Mouse (Mus musculus) forebrain, embryonic 15.5 days (tissue): ENCODE data around the gene Camk1g. TPM values are rescaled to one million over a fixed set of nuclear protein-coding genes. Genes with fewer than 3 reads are reported as not detected.

Source experiments
- ATAC-seq: fragments of 200-750 bp; cut with Nextera tagmentation; replicated peaks from 2 replicates; pipeline ENCODE4 v1.8.0; 2017; ENCODE audit warnings: mild to moderate bottlenecking, moderate TSS enrichment, moderate library complexity
- H3K27ac ChIP-seq: fragments of 300-500 bp; sonication (generic); replicated peaks from 2 replicates; pipeline ENCODE4 v1.5.1; 2015; ENCODE audit warnings: mild to moderate bottlenecking, inconsistent platforms
- H3K27me3 ChIP-seq: fragments of 300-500 bp; sonication (generic); 2 replicates; pipeline ENCODE4 v1.6.1; 2015; ENCODE audit warnings: inconsistent platforms
- H3K36me3 ChIP-seq: fragments of 300-500 bp; sonication (generic); 2 replicates; pipeline ENCODE4 v1.6.1; 2015; ENCODE audit warnings: mild to moderate bottlenecking, inconsistent platforms
- H3K4me1 ChIP-seq: fragments of 300-500 bp; sonication (generic); 2 replicates; pipeline ENCODE4 v1.6.1; 2015; ENCODE audit warnings: inconsistent platforms
- H3K4me2 ChIP-seq: fragments of 300-500 bp; sonication (generic); replicated peaks from 2 replicates; pipeline ENCODE4 v1.6.1; 2015; ENCODE audit warnings: mild to moderate bottlenecking, inconsistent platforms
- H3K4me3 ChIP-seq: fragments of 300-500 bp; sonication (generic); 2 replicates; pipeline ENCODE4 v1.5.1; 2015; ENCODE audit warnings: mild to moderate bottlenecking, inconsistent platforms
- H3K9ac ChIP-seq: fragments of 300-500 bp; sonication (generic); replicated peaks from 2 replicates; pipeline ENCODE4 v1.6.1; 2015; ENCODE audit warnings: mild to moderate bottlenecking, inconsistent platforms
- H3K9me3 ChIP-seq: fragments of 300-500 bp; sonication (generic); 2 replicates; pipeline ENCODE4 v1.6.1; 2016; ENCODE audit warnings: inconsistent platforms
- WGBS: fragments of 180-500 bp; shearing (Covaris S2); methylation state at CpG from one replicate; pipeline ENCODE4 v1.1.7; 2015; ENCODE audit warnings: mixed read lengths; 5-methylcytosine and 5-hydroxymethylcytosine counted together
- polyA plus RNA-seq: library from polyadenylated mRNA; unstranded; fragments of >200 nt; fragmentation: Nextera tagmentation; extraction: Ambion mirVana; gene quantifications from 2 replicates; pipeline ENCODE4 v1.2.1, GENCODE M21; 2015

Gene Camk1g
- 43.6 and 44.8 TPM in 2 replicates for polyA plus RNA-seq

- H3K9ac ChIP-seq, result peak within 1 kb of the TSS; percentile 61
- no peaks in the 10 kb centered on the region for H3K27me3 ChIP-seq
- H3K4me1 ChIP-seq, result peaks cover 33% of the 10 kb centered on the region
- H3K4me3 ChIP-seq, result peak within 1 kb of the TSS; percentile 51
- H3K36me3 ChIP-seq, result no peaks in the 10 kb centered on the region
- H3K9me3 ChIP-seq, result no peaks in the 10 kb centered on the region
- peak within 1 kb of the TSS; percentile 49 for H3K4me2 ChIP-seq
- ATAC-seq, result peak; percentile 87
- 3% methylated on average over 2 of the region's 2 CpGs for WGBS
- H3K27ac ChIP-seq, result peak within 1 kb of the TSS; percentile 69
Observed at GRCm38 (mm10) chr1:193370096-193370495, at the start of gene Camk1g. TSS of gene Camk1g (minus strand) at chr1:193370298.

- no peak for ATAC-seq
- Histone ChIP-seq H3K36me3 (no peaks in the 10 kb centered on the region), H3K4me3 (no peak overlapping the region), H3K9me3 (no peaks in the 10 kb centered on the region), H3K4me2 (no peak overlapping the region), H3K27me3 (peaks cover 4% of the 10 kb centered on the region; the same call in 1 of the 2 replicates), H3K27ac (no peak overlapping the region), H3K9ac (no peak overlapping the region), H3K4me1 (peaks cover 19% of the 10 kb centered on the region)
- whole genome bisulfite sequencing, result 4% methylated on average over 2 of the region's 2 CpGs
Observed at GRCm38 (mm10) chr1:193419168-193419567, 49.1 kb upstream of the Camk1g start.

- no peak overlapping the region for H3K9ac ChIP-seq
- H3K4me2 ChIP-seq, result no peak overlapping the region
- H3K36me3 ChIP-seq, result no peaks in the 10 kb centered on the region
- H3K27ac ChIP-seq, result no peak overlapping the region
- H3K27me3 ChIP-seq, result peaks cover 4% of the 10 kb centered on the region; the same call in 1 of the 2 replicates
- 80% methylated on average over 5 of the region's 5 CpGs for WGBS
- H3K4me3 ChIP-seq, result no peak overlapping the region
- ATAC-seq, result no peak
- H3K4me1 ChIP-seq, result peaks cover 14% of the 10 kb centered on the region
- no peaks in the 10 kb centered on the region for H3K9me3 ChIP-seq
Observed at GRCm38 (mm10) chr1:193418656-193419055, 48.6 kb upstream of the Camk1g start.

- Histone ChIP-seq H3K36me3 (no peaks in the 10 kb centered on the region), H3K4me2 (no peak overlapping the region), H3K27me3 (no peaks in the 10 kb centered on the region), H3K9ac (no peak overlapping the region), H3K4me3 (no peak overlapping the region), H3K27ac (no peak overlapping the region), H3K4me1 (peaks cover 5% of the 10 kb centered on the region; the same call in 1 of the 2 replicates), H3K9me3 (no peaks in the 10 kb centered on the region)
- WGBS, result 94% methylated on average over 4 of the region's 4 CpGs
- no peak for ATAC-seq
Observed at GRCm38 (mm10) chr1:193414067-193414466, 44.0 kb upstream of the Camk1g start.

GRCm38 (mm10) chr1:193413368-193414000 lies 43.4 kb upstream of the Camk1g start:
- no peak overlapping the region for H3K4me3 ChIP-seq
- no peaks in the 10 kb centered on the region for H3K27me3 ChIP-seq
- H3K4me2 ChIP-seq, result no peak overlapping the region
- no peaks in the 10 kb centered on the region for H3K36me3 ChIP-seq
- no peak for ATAC-seq
- H3K27ac ChIP-seq, result no peak overlapping the region
- H3K9me3 ChIP-seq, result no peaks in the 10 kb centered on the region
- WGBS, result 92% methylated on average over 5 of the region's 5 CpGs
- H3K9ac ChIP-seq, result no peak overlapping the region
- H3K4me1 ChIP-seq, result peaks cover 4% of the 10 kb centered on the region; the same call in 1 of the 2 replicates

- no peaks in the 10 kb centered on the region for H3K9me3 ChIP-seq
- H3K27me3 ChIP-seq, result no peaks in the 10 kb centered on the region
- H3K4me1 ChIP-seq, result peaks cover 8% of the 10 kb centered on the region; the same call in 1 of the 2 replicates
- no peaks in the 10 kb centered on the region for H3K36me3 ChIP-seq
- H3K4me2 ChIP-seq, result no peak overlapping the region
- no peak for ATAC-seq
- 44% methylated on average over 6 of the region's 6 CpGs for WGBS
- no peak overlapping the region for H3K9ac ChIP-seq
- H3K27ac ChIP-seq, result no peak overlapping the region
- no peak overlapping the region for H3K4me3 ChIP-seq
Observed at GRCm38 (mm10) chr1:193407487-193407886, 37.4 kb upstream of the Camk1g start.

GRCm38 (mm10) chr1:193406059-193406642 lies 36.1 kb upstream of the Camk1g start:
- Histone ChIP-seq H3K4me3 (no peak overlapping the region), H3K9ac (no peak overlapping the region), H3K27ac (no peak overlapping the region), H3K4me1 (peaks cover 8% of the 10 kb centered on the region; the same call in 1 of the 2 replicates), H3K36me3 (no peaks in the 10 kb centered on the region), H3K27me3 (no peaks in the 10 kb centered on the region), H3K4me2 (no peak overlapping the region), H3K9me3 (no peaks in the 10 kb centered on the region)
- ATAC-seq, result peak; percentile 83
- 32% methylated on average over 6 of the region's 6 CpGs for WGBS

- H3K4me2 ChIP-seq, result no peak overlapping the region
- H3K36me3 ChIP-seq, result no peaks in the 10 kb centered on the region
- 0 out of 2 replicates have a peak, but pooled peaks cover 3% of the 10 kb centered on the region for H3K27me3 ChIP-seq
- no peak overlapping the region for H3K4me3 ChIP-seq
- no peak overlapping the region for H3K27ac ChIP-seq
- H3K9ac ChIP-seq, result no peak overlapping the region
- peaks cover 8% of the 10 kb centered on the region; the same call in 1 of the 2 replicates for H3K4me1 ChIP-seq
- ATAC-seq, result no peak
- WGBS, result 87% methylated on average over 9 of the region's 9 CpGs
- no peaks in the 10 kb centered on the region for H3K9me3 ChIP-seq
Observed at GRCm38 (mm10) chr1:193401695-193402094, 31.6 kb upstream of the Camk1g start.

GRCm38 (mm10) chr1:193400348-193400747 lies 30.2 kb upstream of the Camk1g start:
- 0 out of 2 replicates have a peak, but pooled peaks cover 3% of the 10 kb centered on the region for H3K27me3 ChIP-seq
- H3K4me2 ChIP-seq, result no peak overlapping the region
- H3K4me1 ChIP-seq, result no peaks in the 10 kb centered on the region
- H3K27ac ChIP-seq, result no peak overlapping the region
- WGBS, result 92% methylated on average over 1 of the region's 1 CpGs
- no peak overlapping the region for H3K4me3 ChIP-seq
- no peaks in the 10 kb centered on the region for H3K9me3 ChIP-seq
- no peaks in the 10 kb centered on the region for H3K36me3 ChIP-seq
- no peak overlapping the region for H3K9ac ChIP-seq
- no peak for ATAC-seq

GRCm38 (mm10) chr1:193398728-193399437 lies 28.8 kb upstream of the Camk1g start:
- no peak for ATAC-seq
- Histone ChIP-seq H3K9me3 (no peaks in the 10 kb centered on the region), H3K9ac (no peak overlapping the region), H3K4me2 (no peak overlapping the region), H3K27ac (no peak overlapping the region), H3K27me3 (0 out of 2 replicates have a peak, but pooled peaks cover 3% of the 10 kb centered on the region), H3K4me3 (no peak overlapping the region), H3K4me1 (no peaks in the 10 kb centered on the region), H3K36me3 (no peaks in the 10 kb centered on the region)
- WGBS, result 71% methylated on average over 2 of the region's 2 CpGs

- Histone ChIP-seq H3K4me1 (no peaks in the 10 kb centered on the region), H3K4me2 (no peak overlapping the region), H3K4me3 (no peak overlapping the region), H3K36me3 (no peaks in the 10 kb centered on the region), H3K27me3 (0 out of 2 replicates have a peak, but pooled peaks cover 3% of the 10 kb centered on the region), H3K9ac (no peak overlapping the region), H3K9me3 (no peaks in the 10 kb centered on the region), H3K27ac (no peak overlapping the region)
- ATAC-seq, result no peak
Observed at GRCm38 (mm10) chr1:193397109-193397508, 27.0 kb upstream of the Camk1g start.

- Histone ChIP-seq H3K4me1 (peaks cover 12% of the 10 kb centered on the region), H3K9ac (no peak overlapping the region), H3K27me3 (no peaks in the 10 kb centered on the region), H3K36me3 (no peaks in the 10 kb centered on the region), H3K4me3 (no peak overlapping the region), H3K27ac (no peak overlapping the region), H3K4me2 (no peak overlapping the region), H3K9me3 (no peaks in the 10 kb centered on the region)
- WGBS, result 81% methylated on average over 3 of the region's 3 CpGs
- ATAC-seq, result no peak
Observed at GRCm38 (mm10) chr1:193392266-193392665, 22.2 kb upstream of the Camk1g start.
